Mouse (Mus musculus): ENCODE data around the gene Rbm19.

- no peak for TF ChIP-seq CTCF (IDR thresholded peaks at IDR 0.05; ENCODE audit: borderline replicate concordance, insufficient read depth, low read depth, low read length)
- TF ChIP-seq POLR2A (IDR thresholded peaks at IDR 0.05; ENCODE audit: borderline replicate concordance, insufficient read depth, low read length): no peak
Observed at GRCm38 (mm10) chr5:120157115-120157514, 40.9 kb downstream of the Rbm19 start.
